Mouse (Mus musculus): ENCODE results near the gene Chtf18. TPM values are rescaled to one million over a fixed set of nuclear protein-coding genes. Genes with fewer than 3 reads are reported as not detected.

Chtf18 gene
- total RNA-seq, 2 experiments from 2014 or later: 1.2 to 1.8 TPM

- no peak for TF ChIP-seq CTCF (conservative IDR thresholded peaks at IDR 0.05)
- no peak overlapping the region for H3K4me3 ChIP-seq
These were observed 3.7 kb downstream of the Chtf18 start for GRCm38 (mm10) chr17:25723470-25723869.

GRCm38 (mm10) chr17:25721476-25721875 is 5.7 kb downstream of the Chtf18 start:
- DNase-seq (ENCODE audit: low spot score in 2 of 2): no peak
- no peak for TF ChIP-seq CTCF (conservative IDR thresholded peaks at IDR 0.05)
- H3K27ac ChIP-seq: no peak overlapping the region
- H3K4me3 ChIP-seq: no peak overlapping the region

More at GRCm38 (mm10) chr17:25723470-25723869, 3.7 kb downstream of the Chtf18 start:
- H3K27ac ChIP-seq: no peak overlapping the region
- no peak for DNase-seq (ENCODE audit: low spot score in 2 of 2)

GRCm38 (mm10) chr17:25717691-25718090 is 9.5 kb downstream of the Chtf18 start:
- no peak for TF ChIP-seq CTCF (conservative IDR thresholded peaks at IDR 0.05)
- Histone ChIP-seq H3K27ac (peak overlapping the region; percentile 84), H3K4me3 (peak overlapping the region; percentile 63)
- no peak for DNase-seq (ENCODE audit: low spot score in 2 of 2)

- no peak for TF ChIP-seq CTCF (conservative IDR thresholded peaks at IDR 0.05)
- H3K27ac ChIP-seq: peak within 1 kb of the TSS; percentile 84
- peak in 1 of 2 experiments; percentile 38 for DNase-seq (ENCODE audit: low spot score in 2 of 2)
- H3K4me3 ChIP-seq: peak within 1 kb of the TSS; percentile 63
These were observed 10.2 kb downstream of the Chtf18 start, which contains the start of gene Gng13 for GRCm38 (mm10) chr17:25716711-25717637. TSS of gene Gng13 (plus strand) at chr17:25717171.

GRCm38 (mm10) chr17:25716130-25716529 is 11.1 kb downstream of the Chtf18 start:
- no peak overlapping the region for H3K27ac ChIP-seq
- no peak for DNase-seq (ENCODE audit: low spot score in 2 of 2)
- no peak overlapping the region for H3K4me3 ChIP-seq
- TF ChIP-seq CTCF (conservative IDR thresholded peaks at IDR 0.05): no peak

GRCm38 (mm10) chr17:25715627-25716026 is 11.6 kb downstream of the Chtf18 start:
- Histone ChIP-seq H3K4me3 (no peak overlapping the region), H3K27ac (no peak overlapping the region)
- TF ChIP-seq CTCF (conservative IDR thresholded peaks at IDR 0.05): no peak
- DNase-seq (ENCODE audit: low spot score in 2 of 2): no peak

GRCm38 (mm10) chr17:25711136-25711535 is 16.1 kb downstream of the Chtf18 start:
- DNase-seq (ENCODE audit: low spot score in 2 of 2): no peak
- Histone ChIP-seq H3K4me3 (no peak overlapping the region), H3K27ac (no peak overlapping the region)
- TF ChIP-seq CTCF (conservative IDR thresholded peaks at IDR 0.05): no peak

GRCm38 (mm10) chr17:25709994-25710393 is 17.2 kb downstream of the Chtf18 start:
- H3K27ac ChIP-seq: no peak overlapping the region
- TF ChIP-seq CTCF (conservative IDR thresholded peaks at IDR 0.05): no peak

GRCm38 (mm10) chr17:25700863-25701496 is 26.2 kb downstream of the Chtf18 start:
- no peak for DNase-seq (ENCODE audit: low spot score in 2 of 2)
- Histone ChIP-seq H3K27ac (no peak overlapping the region), H3K4me3 (no peak overlapping the region)
- TF ChIP-seq CTCF (conservative IDR thresholded peaks at IDR 0.05): peak; percentile 61

More at GRCm38 (mm10) chr17:25709994-25710393, 17.2 kb downstream of the Chtf18 start:
- no peak for DNase-seq (ENCODE audit: low spot score in 2 of 2)
- H3K4me3 ChIP-seq: no peak overlapping the region

GRCm38 (mm10) chr17:25698446-25698845 is 28.8 kb downstream of the Chtf18 start:
- Histone ChIP-seq H3K4me3 (no peak overlapping the region), H3K27ac (no peak overlapping the region)
- peak; percentile 72 to 90 for DNase-seq (ENCODE audit: low spot score in 2 of 2)
- TF ChIP-seq CTCF (conservative IDR thresholded peaks at IDR 0.05): peak; percentile 98

- no peak for TF ChIP-seq CTCF (conservative IDR thresholded peaks at IDR 0.05)
- Histone ChIP-seq H3K27ac (no peak overlapping the region), H3K4me3 (no peak overlapping the region)
- no peak for DNase-seq (ENCODE audit: low spot score in 2 of 2)
These were observed 31.0 kb downstream of the Chtf18 start for GRCm38 (mm10) chr17:25696263-25696662.

- no peak overlapping the region for H3K4me3 ChIP-seq
- H3K27ac ChIP-seq: no peak overlapping the region
- no peak for DNase-seq (ENCODE audit: low spot score in 2 of 2)
- no peak for TF ChIP-seq CTCF (conservative IDR thresholded peaks at IDR 0.05)
These were observed 38.3 kb downstream of the Chtf18 start for GRCm38 (mm10) chr17:25688922-25689321.

GRCm38 (mm10) chr17:25686323-25686722 is 40.9 kb downstream of the Chtf18 start:
- TF ChIP-seq CTCF (conservative IDR thresholded peaks at IDR 0.05): peak; percentile 58
- DNase-seq (ENCODE audit: low spot score in 2 of 2): no peak
- Histone ChIP-seq H3K4me3 (no peak overlapping the region), H3K27ac (no peak overlapping the region)

Data from layer of hippocampus, adult 2 months (tissue).